Mouse (Mus musculus) kidney, postnatal 25 days (tissue): ENCODE measurements around the gene Gm15737.

Source experiments
- DNase-seq, 2 experiments: peaks; one replicate each; pipeline ENCODE4 v3.0.0; 2021; ENCODE audit warnings: mixed read lengths in 2 of 2

Gene Gm15737

DNA sequence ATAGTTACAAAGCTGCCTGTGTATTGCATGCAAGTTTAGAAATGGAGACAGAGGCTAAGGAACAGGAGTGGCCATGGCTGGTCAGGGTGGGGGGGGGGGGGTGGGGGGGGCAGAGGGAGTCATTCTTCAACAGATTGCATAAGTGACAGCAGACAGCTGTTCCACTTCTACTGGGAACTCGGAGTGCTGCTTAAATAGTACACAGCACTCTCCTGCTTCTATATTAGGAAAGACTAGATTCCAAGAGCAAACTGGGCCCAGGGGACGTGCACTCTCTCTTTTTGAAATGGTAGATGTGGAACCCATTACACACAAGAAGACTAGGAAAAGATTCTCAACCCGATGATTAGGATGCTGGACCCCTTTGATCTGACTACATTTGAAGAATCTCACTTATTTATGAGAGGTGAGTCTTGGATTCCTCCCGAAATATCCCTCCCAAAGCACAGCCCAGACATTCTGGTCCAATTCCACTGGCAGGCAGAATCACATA, at the start of gene Gm15737:
Gene Gm15737 (plus strand): TSS at position 269 of the 493 bp plus-strand sequence.
- DNase-seq = peak; percentile 44 to 58

- no peak for DNase-seq
Observed at GRCm38 (mm10) chr6:92821606-92822005, 47.6 kb upstream of the Gm15737 start.

- no peak for DNase-seq
Observed at GRCm38 (mm10) chr6:92822006-92822405, 47.2 kb upstream of the Gm15737 start.

DNA sequence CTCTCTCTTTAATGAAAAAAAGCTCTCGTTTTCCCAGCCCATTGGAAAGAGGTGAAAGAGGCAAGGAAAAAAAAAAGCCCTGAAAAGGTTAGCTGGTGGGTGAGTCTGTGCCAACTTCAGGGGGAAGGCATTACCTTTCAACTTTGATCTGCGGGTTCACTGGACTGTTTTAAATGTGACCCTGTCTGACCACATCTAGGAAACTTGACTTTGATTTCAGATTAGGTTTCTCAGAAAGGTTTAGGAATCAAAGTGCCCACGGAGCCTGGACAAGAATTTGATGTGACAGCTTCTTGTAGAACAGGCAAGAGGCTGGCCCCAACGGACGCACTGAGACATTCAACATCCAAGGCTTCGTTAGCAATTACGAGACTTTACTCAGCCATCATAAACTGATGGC, 45.2 kb upstream of the Gm15737 start:
- peak; percentile 15 to 43 for DNase-seq

DNA sequence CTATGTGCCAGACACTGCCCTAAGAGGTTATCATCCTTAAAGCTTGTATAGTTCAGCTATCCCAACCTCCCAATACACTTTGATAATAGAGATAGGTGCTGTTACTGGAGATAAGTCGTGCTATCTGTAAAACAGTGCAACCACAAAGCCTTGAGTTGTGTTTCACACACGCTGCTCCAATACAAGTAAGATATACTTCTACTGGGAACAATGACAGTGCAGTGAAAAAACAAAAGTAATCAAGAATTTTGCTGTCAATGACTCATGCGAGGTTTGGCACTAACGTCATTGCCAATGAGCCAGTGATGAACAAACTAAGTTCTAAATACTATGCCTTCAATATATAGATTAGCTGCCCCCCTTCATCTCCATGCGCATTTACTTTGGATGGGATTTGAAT, 42.6 kb upstream of the Gm15737 start:
- no peak for DNase-seq

GRCm38 (mm10) chr6:92827360-92827759, 41.8 kb upstream of the Gm15737 start:
- peak; percentile 24 to 48 for DNase-seq

DNA sequence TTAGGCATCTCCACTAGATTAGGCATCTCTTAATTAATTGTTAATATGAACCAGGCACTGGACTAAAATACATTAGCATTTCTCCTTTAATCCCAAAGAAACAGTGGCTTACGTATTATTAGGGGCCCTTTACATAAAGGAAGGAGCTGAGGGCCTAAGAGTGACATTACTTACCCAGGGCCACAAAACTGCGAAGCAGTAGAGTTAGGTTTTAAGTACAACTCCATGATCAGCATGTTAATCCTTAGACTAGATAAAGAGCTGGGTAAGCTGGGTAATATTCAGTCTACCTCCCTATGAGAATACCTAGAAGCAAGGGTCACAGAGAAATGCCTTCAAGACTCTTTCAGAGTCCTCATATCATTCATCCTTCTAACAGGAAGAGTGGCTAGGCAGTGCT, 40.0 kb upstream of the Gm15737 start:
- no peak for DNase-seq

GRCm38 (mm10) chr6:92831106-92831505, 38.1 kb upstream of the Gm15737 start:
- DNase-seq = no peak

DNA sequence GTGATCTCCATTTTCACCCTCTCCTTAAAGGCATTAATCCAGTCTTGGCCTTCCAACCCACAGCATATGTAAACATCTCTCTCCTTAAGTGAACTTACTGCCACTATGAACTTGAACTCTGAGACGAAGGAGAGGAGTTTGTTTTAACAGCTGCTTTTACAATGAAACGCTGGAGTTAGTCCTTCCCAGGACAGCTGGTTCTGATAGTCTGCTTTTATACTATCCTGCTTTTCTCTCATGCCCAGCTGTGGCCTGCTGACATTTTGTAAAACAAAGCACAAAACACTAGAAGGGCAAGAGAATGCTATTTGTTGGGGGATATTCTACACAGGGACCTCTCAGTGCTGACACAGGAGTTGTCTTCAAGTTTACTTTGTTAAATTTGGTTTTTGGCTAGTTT, 27.2 kb upstream of the Gm15737 start:
- DNase-seq = no peak

GRCm38 (mm10) chr6:92843474-92843873, 25.7 kb upstream of the Gm15737 start:
- no peak for DNase-seq

- no peak for DNase-seq
Observed at GRCm38 (mm10) chr6:92845898-92846297, 23.3 kb upstream of the Gm15737 start.

GRCm38 (mm10) chr6:92846614-92847013, 22.5 kb upstream of the Gm15737 start:
- DNase-seq = no peak

- no peak for DNase-seq
Observed at GRCm38 (mm10) chr6:92849208-92849607, 19.9 kb upstream of the Gm15737 start.

DNA sequence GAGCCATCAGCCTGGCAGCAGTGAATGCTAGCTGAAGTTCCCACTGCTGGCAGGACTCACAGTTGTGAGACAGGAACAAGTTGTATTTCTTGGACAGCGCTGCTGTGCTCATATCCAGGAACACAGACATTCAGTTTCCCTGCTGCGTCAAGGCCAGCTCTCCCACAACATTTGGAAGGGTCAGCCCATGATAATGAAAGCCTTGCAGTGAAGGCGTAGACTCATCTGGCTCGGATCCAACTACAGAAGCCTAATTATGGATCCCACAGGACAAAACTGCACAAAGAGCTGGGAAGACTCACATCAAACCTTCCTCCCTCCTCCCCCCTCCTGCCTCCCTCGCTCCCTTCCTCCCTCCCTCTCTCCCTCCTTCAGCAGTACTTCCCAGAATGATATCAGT, 18.9 kb upstream of the Gm15737 start:
- DNase-seq = peak; percentile 69 to 81

GRCm38 (mm10) chr6:92854873-92855272, 14.3 kb upstream of the Gm15737 start:
- no peak for DNase-seq

DNA sequence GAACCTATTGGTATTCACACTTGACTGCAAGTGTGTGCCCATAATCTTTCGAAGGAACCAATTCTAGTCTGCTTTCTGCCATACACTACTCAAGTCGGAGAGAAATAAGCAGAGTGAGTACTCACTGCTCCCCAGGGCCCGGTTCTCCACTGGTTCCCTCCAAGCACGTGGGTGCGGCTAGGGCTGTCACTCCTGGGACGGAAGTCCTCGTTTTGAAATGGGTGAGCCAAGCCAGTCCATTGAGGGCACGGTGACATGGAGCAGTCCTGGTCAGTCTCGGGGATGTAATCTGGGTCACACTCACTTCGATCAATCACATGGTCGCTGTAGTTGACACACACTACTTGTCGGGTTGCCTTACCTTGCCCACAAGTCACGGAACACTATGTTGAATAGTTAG, 11.4 kb upstream of the Gm15737 start:
- no peak for DNase-seq

GRCm38 (mm10) chr6:92858721-92859510, 10.2 kb upstream of the Gm15737 start:
- DNase-seq = peak; percentile 39 to 71

DNA sequence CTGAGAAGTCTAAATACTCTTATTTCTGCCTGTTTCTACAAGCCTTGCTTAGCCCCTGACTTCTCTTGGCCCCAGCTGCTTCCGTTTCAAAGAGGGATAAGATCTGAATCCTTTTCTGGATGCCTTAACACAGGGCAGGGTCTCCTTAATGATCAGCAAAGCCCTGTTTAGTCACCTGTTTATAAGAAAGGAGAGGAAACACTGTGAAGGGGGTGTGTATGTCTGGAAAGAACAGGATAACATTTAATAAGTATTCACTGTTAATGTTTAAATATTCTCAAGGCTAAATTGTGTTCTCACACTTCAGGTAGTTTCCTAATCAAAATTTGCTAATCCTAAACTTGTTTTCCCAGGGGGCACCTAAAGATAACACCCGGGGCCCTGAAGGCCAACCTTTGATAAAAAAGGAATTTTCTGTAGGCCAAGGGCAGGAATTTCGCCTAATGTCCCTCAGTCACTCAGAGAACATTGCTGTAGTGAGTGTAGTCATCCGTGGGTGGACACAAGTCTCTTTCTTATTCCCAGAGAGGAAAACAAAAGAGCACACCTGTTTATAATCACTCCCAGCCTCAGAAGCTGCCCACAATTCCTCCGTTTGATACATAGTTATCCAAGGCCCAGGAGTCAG, 8.8 kb upstream of the Gm15737 start:
- DNase-seq = no peak

- no peak for DNase-seq
Observed at GRCm38 (mm10) chr6:92862599-92862998, 6.6 kb upstream of the Gm15737 start.

- DNase-seq = no peak
Observed at GRCm38 (mm10) chr6:92869582-92870219, 544 bp downstream of the Gm15737 start.

DNA sequence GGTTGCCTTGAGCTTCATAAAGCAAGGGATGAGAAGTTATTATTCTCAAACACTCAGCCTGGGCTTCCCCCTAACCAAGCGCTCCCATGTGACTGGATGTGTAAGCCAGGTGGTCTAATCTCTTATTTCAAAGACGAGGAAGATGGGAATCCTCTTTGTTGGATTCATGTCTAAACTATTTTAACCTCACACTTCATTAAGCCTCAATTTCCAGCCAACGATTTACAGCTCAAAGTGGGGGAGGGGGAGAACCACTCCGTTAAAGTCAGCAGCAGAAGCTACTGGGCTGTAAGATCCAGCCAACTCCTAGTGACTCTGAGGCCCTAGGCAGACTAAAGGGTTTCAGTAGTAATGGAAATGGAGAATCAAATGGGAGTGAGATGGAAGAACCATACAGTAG, 2.7 kb downstream of the Gm15737 start:
- DNase-seq = no peak

DNA sequence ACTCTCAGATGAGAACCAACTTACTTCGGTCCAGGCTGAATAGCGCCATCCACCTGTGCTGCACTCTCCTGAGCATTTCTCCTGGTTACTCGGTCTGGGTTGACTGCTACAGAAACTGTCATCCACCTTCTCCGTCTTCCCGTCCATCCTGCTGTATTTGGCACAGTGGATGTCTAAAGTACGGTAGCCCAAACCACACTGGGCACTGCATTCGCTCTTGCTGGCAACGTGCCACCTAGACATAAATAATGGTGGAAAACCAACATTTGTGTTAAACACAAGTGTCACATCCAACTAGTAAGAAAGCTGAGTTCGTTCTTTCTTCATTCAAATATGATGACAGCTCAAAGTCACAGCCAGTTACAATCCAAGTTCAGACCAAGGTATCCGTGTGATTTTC, 3.6 kb downstream of the Gm15737 start:
- no peak for DNase-seq

- peak; percentile 35 to 46 for DNase-seq
Observed at GRCm38 (mm10) chr6:92874854-92875253, 5.7 kb downstream of the Gm15737 start.

DNA sequence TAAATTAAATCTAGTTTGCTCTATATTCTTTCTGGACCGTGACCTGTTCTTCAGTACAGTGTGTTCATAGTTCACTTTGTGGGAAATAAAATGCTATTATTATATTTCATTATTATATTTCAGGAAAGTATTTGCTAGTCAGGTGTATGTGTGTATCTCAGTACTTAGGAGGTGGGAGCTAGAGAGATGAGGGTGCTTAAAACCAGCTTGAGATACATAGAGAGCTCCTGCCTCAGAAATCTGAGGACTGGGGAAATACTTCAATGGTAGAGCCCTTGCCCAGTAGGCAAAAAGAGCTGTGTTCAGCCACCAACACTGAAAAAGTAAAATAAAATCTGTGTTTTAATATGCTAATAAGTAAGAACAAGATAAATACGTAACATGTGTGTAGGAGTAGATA, 6.2 kb downstream of the Gm15737 start:
- no peak for DNase-seq
